Mouse (Mus musculus): ENCODE measurements around the gene Abca13. TPM values are rescaled to one million over a fixed set of nuclear protein-coding genes. Genes with fewer than 3 reads are reported as not detected.

Gene Abca13
- polyA plus RNA-seq, 1 experiment from 2014 or later = 0.13 TPM

GRCm38 (mm10) chr11:9625812-9626211, 434.1 kb downstream of the Abca13 start:
- WGBS = 88% methylated on average over 1 of the region's 1 CpGs
- ATAC-seq (ENCODE audit: low read depth) = no peak
- Histone ChIP-seq H3K4me3 (ENCODE audit: low read length) (no peak overlapping the region), H3K9me3 (ENCODE audit: control insufficient read depth, low read length) (no peaks in the 10 kb centered on the region), H3K27ac (ENCODE audit: low read length) (no peak overlapping the region), H3K4me2 (ENCODE audit: low read depth, low read length) (no peak overlapping the region), H3K36me3 (ENCODE audit: control insufficient read depth, insufficient read depth, low read length) (no peaks in the 10 kb centered on the region), H3K4me1 (replicated peaks; ENCODE audit: control insufficient read depth, insufficient read depth, low read length) (no peaks in the 10 kb centered on the region), H3K9ac (ENCODE audit: low read length) (no peak overlapping the region), H3K27me3 (ENCODE audit: control insufficient read depth, insufficient read depth, low read depth, low read length) (no peaks in the 10 kb centered on the region)

DNA sequence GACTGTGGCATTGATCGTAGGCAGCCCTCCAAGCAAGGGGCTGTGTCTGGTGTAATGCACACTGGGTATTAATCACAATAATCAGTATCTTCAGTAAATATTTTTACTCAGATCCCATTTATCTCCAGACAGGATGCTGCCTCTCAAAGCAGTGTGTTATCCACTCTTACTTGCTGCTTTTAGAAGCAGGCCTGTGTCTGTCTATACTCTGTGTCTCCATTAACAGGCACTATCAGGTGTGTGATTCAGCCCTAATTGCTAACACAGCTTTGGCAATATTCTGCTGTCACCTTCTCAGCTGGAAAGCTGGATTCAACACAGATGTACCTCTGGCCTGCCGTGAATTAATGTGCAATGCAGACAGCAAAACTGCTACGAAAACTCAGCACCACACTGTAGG, 455.5 kb downstream of the Abca13 start:
- no peak overlapping the region for H3K4me2 ChIP-seq (ENCODE audit: low read depth, low read length)
- no peak overlapping the region for H3K27ac ChIP-seq (ENCODE audit: low read length)
- H3K4me3 ChIP-seq (ENCODE audit: low read length) = no peak overlapping the region
- no peak overlapping the region for H3K9ac ChIP-seq (ENCODE audit: low read length)
- ATAC-seq (ENCODE audit: low read depth) = no peak
- no peaks in the 10 kb centered on the region for H3K9me3 ChIP-seq (ENCODE audit: control insufficient read depth, low read length)
- no peaks in the 10 kb centered on the region for H3K36me3 ChIP-seq (ENCODE audit: control insufficient read depth, insufficient read depth, low read length)
- no peaks in the 10 kb centered on the region for H3K27me3 ChIP-seq (ENCODE audit: control insufficient read depth, insufficient read depth, low read depth, low read length)
- H3K4me1 ChIP-seq (replicated peaks; ENCODE audit: control insufficient read depth, insufficient read depth, low read length) = no peaks in the 10 kb centered on the region
- WGBS = 71% methylated on average over 3 of the region's 3 CpGs

DNA sequence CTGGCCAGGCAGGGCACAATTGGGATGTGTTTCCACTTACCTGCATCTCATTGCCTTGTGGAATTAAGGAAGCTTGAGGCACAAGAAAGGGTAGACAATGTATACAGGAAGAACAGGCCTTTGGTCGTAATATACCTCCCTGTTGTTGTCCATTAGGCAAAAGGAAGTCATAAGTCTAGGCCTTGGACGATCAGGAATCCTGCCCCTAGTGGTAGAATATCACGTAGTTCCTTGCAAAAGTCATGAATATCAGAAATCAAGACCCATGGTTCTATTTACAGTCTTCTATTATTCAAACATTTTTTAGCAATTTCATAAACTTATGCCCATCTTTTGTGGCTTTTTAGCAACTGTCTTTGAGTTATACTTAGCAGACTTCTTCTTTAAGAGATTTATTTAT, 456.2 kb downstream of the Abca13 start:
- no peak for ATAC-seq (ENCODE audit: low read depth)
- no peak overlapping the region for H3K4me3 ChIP-seq (ENCODE audit: low read length)
- H3K4me2 ChIP-seq (ENCODE audit: low read depth, low read length) = no peak overlapping the region
- 44% methylated on average over 3 of the region's 3 CpGs for WGBS
- H3K27ac ChIP-seq (ENCODE audit: low read length) = no peak overlapping the region
- no peaks in the 10 kb centered on the region for H3K27me3 ChIP-seq (ENCODE audit: control insufficient read depth, insufficient read depth, low read depth, low read length)
- no peaks in the 10 kb centered on the region for H3K4me1 ChIP-seq (replicated peaks; ENCODE audit: control insufficient read depth, insufficient read depth, low read length)
- no peak overlapping the region for H3K9ac ChIP-seq (ENCODE audit: low read length)
- no peaks in the 10 kb centered on the region for H3K36me3 ChIP-seq (ENCODE audit: control insufficient read depth, insufficient read depth, low read length)
- H3K9me3 ChIP-seq (ENCODE audit: control insufficient read depth, low read length) = no peaks in the 10 kb centered on the region

DNA sequence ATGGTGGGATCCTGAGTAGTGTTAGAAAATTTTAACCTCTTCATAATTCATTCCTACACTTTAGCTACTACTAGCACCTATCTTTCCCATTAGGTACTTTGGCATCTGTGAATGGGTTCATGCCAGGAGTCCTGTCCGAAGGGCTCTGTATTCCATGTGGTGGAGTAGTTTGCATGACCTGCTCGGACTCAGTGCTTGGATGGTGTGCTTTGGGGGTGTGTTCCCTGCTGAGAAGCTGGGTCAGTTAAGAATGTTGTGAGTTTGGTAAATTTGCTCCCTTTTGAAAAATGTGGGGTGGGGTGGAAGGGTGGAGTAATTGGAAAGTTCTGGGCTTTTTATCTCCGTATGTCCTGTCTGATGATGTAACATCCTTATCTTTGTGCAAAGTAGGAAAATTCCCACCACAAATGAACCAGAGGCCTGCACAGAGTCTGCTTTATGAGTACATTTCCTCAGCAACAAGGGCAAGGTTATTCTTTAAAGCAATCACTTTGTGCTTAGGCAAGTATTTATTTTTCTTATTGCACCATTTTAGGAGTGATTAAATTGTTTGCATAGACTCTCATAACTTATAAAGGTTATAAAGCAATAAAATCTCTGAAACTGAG, 475.0 kb downstream of the Abca13 start:
- no peak overlapping the region for H3K4me2 ChIP-seq (ENCODE audit: low read depth, low read length)
- no peak overlapping the region for H3K9ac ChIP-seq (ENCODE audit: low read length)
- H3K9me3 ChIP-seq (ENCODE audit: control insufficient read depth, low read length) = no peaks in the 10 kb centered on the region
- no peak overlapping the region for H3K4me3 ChIP-seq (ENCODE audit: low read length)
- no peaks in the 10 kb centered on the region for H3K27me3 ChIP-seq (ENCODE audit: control insufficient read depth, insufficient read depth, low read depth, low read length)
- WGBS = 44% methylated on average over 3 of the region's 3 CpGs
- H3K36me3 ChIP-seq (ENCODE audit: control insufficient read depth, insufficient read depth, low read length) = no peaks in the 10 kb centered on the region
- 0 out of 2 replicates have a peak, but pooled peaks cover 3% of the 10 kb centered on the region for H3K4me1 ChIP-seq (replicated peaks; ENCODE audit: control insufficient read depth, insufficient read depth, low read length)
- peak; percentile 71 for ATAC-seq (ENCODE audit: low read depth)
- peak overlapping the region; percentile 49; the same call in 1 of the 2 replicates for H3K27ac ChIP-seq (ENCODE audit: low read length)

DNA sequence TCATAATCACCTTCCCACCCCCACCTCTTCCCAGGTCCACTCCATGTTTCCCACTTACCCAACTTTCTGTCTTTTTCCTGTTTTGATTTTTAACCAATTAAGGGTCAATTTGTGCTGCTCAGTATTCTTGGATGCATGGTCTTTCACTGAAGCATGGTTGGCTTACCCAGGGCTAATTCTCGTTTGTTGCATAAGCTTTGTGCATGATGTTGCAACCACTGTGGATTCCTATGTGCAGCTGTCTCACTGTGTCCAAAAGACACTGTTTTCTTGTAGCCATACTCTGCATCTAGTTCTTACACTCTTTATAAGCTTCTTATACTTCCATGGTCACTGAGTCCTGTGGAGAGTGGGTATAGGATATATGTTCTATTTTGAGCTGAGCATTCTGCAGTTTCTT, 477.7 kb downstream of the Abca13 start:
- no peak for ATAC-seq (ENCODE audit: low read depth)
- WGBS = 61% methylated on average over 1 of the region's 1 CpGs

GRCm38 (mm10) chr11:9684952-9685351, 493.2 kb downstream of the Abca13 start:
- no peak overlapping the region for H3K4me3 ChIP-seq (ENCODE audit: low read length)
- 82% methylated on average over 2 of the region's 2 CpGs for WGBS
- no peaks in the 10 kb centered on the region for H3K27me3 ChIP-seq (ENCODE audit: control insufficient read depth, insufficient read depth, low read depth, low read length)
- H3K4me2 ChIP-seq (ENCODE audit: low read depth, low read length) = no peak overlapping the region
- ATAC-seq (ENCODE audit: low read depth) = no peak
- no peak overlapping the region for H3K27ac ChIP-seq (ENCODE audit: low read length)
- H3K4me1 ChIP-seq (replicated peaks; ENCODE audit: control insufficient read depth, insufficient read depth, low read length) = no peaks in the 10 kb centered on the region
- H3K9ac ChIP-seq (ENCODE audit: low read length) = no peak overlapping the region
- H3K36me3 ChIP-seq (ENCODE audit: control insufficient read depth, insufficient read depth, low read length) = no peaks in the 10 kb centered on the region
- H3K9me3 ChIP-seq (ENCODE audit: control insufficient read depth, low read length) = no peaks in the 10 kb centered on the region

More for the DNA sequence above, 477.7 kb downstream of the Abca13 start:
- no peak overlapping the region for H3K27ac ChIP-seq (ENCODE audit: low read length)
- H3K9me3 ChIP-seq (ENCODE audit: control insufficient read depth, low read length) = no peaks in the 10 kb centered on the region
- H3K9ac ChIP-seq (ENCODE audit: low read length) = no peak overlapping the region
- no peak overlapping the region for H3K4me2 ChIP-seq (ENCODE audit: low read depth, low read length)
- no peaks in the 10 kb centered on the region for H3K36me3 ChIP-seq (ENCODE audit: control insufficient read depth, insufficient read depth, low read length)
- 0 out of 2 replicates have a peak, but pooled peaks cover 3% of the 10 kb centered on the region for H3K4me1 ChIP-seq (replicated peaks; ENCODE audit: control insufficient read depth, insufficient read depth, low read length)
- H3K27me3 ChIP-seq (ENCODE audit: control insufficient read depth, insufficient read depth, low read depth, low read length) = no peaks in the 10 kb centered on the region
- no peak overlapping the region for H3K4me3 ChIP-seq (ENCODE audit: low read length)

- H3K27ac ChIP-seq (ENCODE audit: low read length) = no peak overlapping the region
- no peaks in the 10 kb centered on the region for H3K4me1 ChIP-seq (replicated peaks; ENCODE audit: control insufficient read depth, insufficient read depth, low read length)
- no peaks in the 10 kb centered on the region for H3K9me3 ChIP-seq (ENCODE audit: control insufficient read depth, low read length)
- H3K36me3 ChIP-seq (ENCODE audit: control insufficient read depth, insufficient read depth, low read length) = no peaks in the 10 kb centered on the region
- H3K4me3 ChIP-seq (ENCODE audit: low read length) = no peak overlapping the region
- ATAC-seq (ENCODE audit: low read depth) = no peak
- H3K9ac ChIP-seq (ENCODE audit: low read length) = no peak overlapping the region
- 56% methylated on average over 3 of the region's 3 CpGs for WGBS
- no peaks in the 10 kb centered on the region for H3K27me3 ChIP-seq (ENCODE audit: control insufficient read depth, insufficient read depth, low read depth, low read length)
- no peak overlapping the region for H3K4me2 ChIP-seq (ENCODE audit: low read depth, low read length)
Measured at GRCm38 (mm10) chr11:9705190-9705589, 513.4 kb downstream of the Abca13 start.

- H3K4me1 ChIP-seq (replicated peaks; ENCODE audit: control insufficient read depth, insufficient read depth, low read length) = peaks cover 2% of the 10 kb centered on the region; the same call in 1 of the 2 replicates
- no peak overlapping the region for H3K9ac ChIP-seq (ENCODE audit: low read length)
- no peaks in the 10 kb centered on the region for H3K36me3 ChIP-seq (ENCODE audit: control insufficient read depth, insufficient read depth, low read length)
- no peaks in the 10 kb centered on the region for H3K9me3 ChIP-seq (ENCODE audit: control insufficient read depth, low read length)
- no peak overlapping the region for H3K4me3 ChIP-seq (ENCODE audit: low read length)
- no peaks in the 10 kb centered on the region for H3K27me3 ChIP-seq (ENCODE audit: control insufficient read depth, insufficient read depth, low read depth, low read length)
- ATAC-seq (ENCODE audit: low read depth) = no peak
- 53% methylated on average over 2 of the region's 2 CpGs for WGBS
- no peak overlapping the region for H3K27ac ChIP-seq (ENCODE audit: low read length)
- no peak overlapping the region for H3K4me2 ChIP-seq (ENCODE audit: low read depth, low read length)
Measured at GRCm38 (mm10) chr11:9727810-9728490, 536.2 kb downstream of the Abca13 start.

- peak overlapping the region; percentile 17; the same call in 1 of the 2 replicates for H3K27ac ChIP-seq (ENCODE audit: low read length)
- WGBS = 56% methylated on average over 1 of the region's 1 CpGs
- H3K9ac ChIP-seq (ENCODE audit: low read length) = no peak overlapping the region
- peak; percentile 88 for ATAC-seq (ENCODE audit: low read depth)
- no peak overlapping the region for H3K4me3 ChIP-seq (ENCODE audit: low read length)
- no peaks in the 10 kb centered on the region for H3K27me3 ChIP-seq (ENCODE audit: control insufficient read depth, insufficient read depth, low read depth, low read length)
- peaks cover 2% of the 10 kb centered on the region; the same call in 1 of the 2 replicates for H3K4me1 ChIP-seq (replicated peaks; ENCODE audit: control insufficient read depth, insufficient read depth, low read length)
- H3K36me3 ChIP-seq (ENCODE audit: control insufficient read depth, insufficient read depth, low read length) = no peaks in the 10 kb centered on the region
- peak overlapping the region; percentile 20; the same call in 1 of the 2 replicates for H3K4me2 ChIP-seq (ENCODE audit: low read depth, low read length)
- no peaks in the 10 kb centered on the region for H3K9me3 ChIP-seq (ENCODE audit: control insufficient read depth, low read length)
Measured at GRCm38 (mm10) chr11:9731300-9731699, 539.6 kb downstream of the Abca13 start.
